Mouse (Mus musculus) megakaryocyte progenitor cell, adult 5-6 weeks (primary cell): ENCODE measurements around the gene Rpusd4. TPM values are rescaled to one million over a fixed set of nuclear protein-coding genes. Genes with fewer than 3 reads are reported as not detected.

Experiments
- total RNA-seq, 2 experiments: library from RNA; stranded (forward) in 1 of 2; stranded (reverse) in 1 of 2; fragments of 157-497, 149-512 nt in 1 of 2; fragments of 200-1000 nt in 1 of 2; gene quantifications; 2 replicates each; pipeline versions ENCODE4 v1.2.3 to v1.2.4; 2015 to 2017

Rpusd4 gene
- total RNA-seq, 2 experiments from 2014 or later, result 19.9 to 22.6 TPM

Other genes with a start within 250 kb of the Rpusd4 start
- gene St3gal4, start 148.6 kb upstream of the Rpusd4 start, total RNA-seq (2015), result 37.2 and 38.1 TPM in 2 replicates
- gene St3gal4, start 148.6 kb upstream of the Rpusd4 start, total RNA-seq (2017), result 33.7 and 34.6 TPM in 2 replicates
- 64.1 and 67.6 TPM in 2 replicates for gene Dcps, start 91.8 kb upstream of the Rpusd4 start, total RNA-seq (2015)
- 56.2 and 64.9 TPM in 2 replicates for gene Dcps, start 91.8 kb upstream of the Rpusd4 start, total RNA-seq (2017)
- 82.6 and 84.3 TPM in 2 replicates for gene Srpr, start 67.7 kb upstream of the Rpusd4 start, total RNA-seq (2015)
- gene Srpr, start 67.7 kb upstream of the Rpusd4 start, total RNA-seq (2017), result 61.6 and 61.7 TPM in 2 replicates
- 7.0 and 7.7 TPM in 2 replicates for gene Tirap, start 67.6 kb upstream of the Rpusd4 start, total RNA-seq (2015)
- gene Tirap, start 67.6 kb upstream of the Rpusd4 start, total RNA-seq (2017), result 10.3 and 10.4 TPM in 2 replicates
- 12.7 and 13.6 TPM in 2 replicates for gene Foxred1, start 56.8 kb upstream of the Rpusd4 start, total RNA-seq (2015)
- gene Foxred1, start 56.8 kb upstream of the Rpusd4 start, total RNA-seq (2017), result 42.8 and 44.8 TPM in 2 replicates
- 36.4 and 52.1 TPM in 2 replicates for gene Fam118b, start 60 bp upstream of the Rpusd4 start, total RNA-seq (2015)
- 12.0 TPM in 2 replicates for gene Fam118b, start 60 bp upstream of the Rpusd4 start, total RNA-seq (2017)
- gene Cdon, start 153.3 kb downstream of the Rpusd4 start, total RNA-seq (2015), result 0.67 and 1.3 TPM in 2 replicates
- 0.37 and 1.0 TPM in 2 replicates for gene Cdon, start 153.3 kb downstream of the Rpusd4 start, total RNA-seq (2017)